Mouse (Mus musculus) macrophage (primary cell): ENCODE measurements around the gene Dlx2. TPM values are rescaled to one million over a fixed set of nuclear protein-coding genes. Genes with fewer than 3 reads are reported as not detected.

Experiments used
- H3K27ac ChIP-seq: fragments of 350-480 bp; formaldehyde crosslinking; 2 replicates; pipeline ENCODE4 v1.9.0; 2021
- H3K36me3 ChIP-seq: fragments of 350-480 bp; formaldehyde crosslinking; 2 replicates; pipeline ENCODE4 v1.9.0; 2021; ENCODE audit errors: inconsistent target
- H3K4me3 ChIP-seq: fragments of 350-480 bp; formaldehyde crosslinking; 2 replicates; pipeline ENCODE4 v1.9.0; 2021; ENCODE audit errors: inconsistent target
- H3K79me2 ChIP-seq: fragments of 350-480 bp; formaldehyde crosslinking; 2 replicates; pipeline ENCODE4 v1.9.0; 2021; ENCODE audit errors: inconsistent target
- WGBS: methylation state at CpG from one replicate; pipeline ENCODE4 v1.1.7; 2026; ENCODE audit warnings: inconsistent platforms; ENCODE audit not compliant: missing documents; 5-methylcytosine and 5-hydroxymethylcytosine counted together
- polyA plus RNA-seq: library from polyadenylated mRNA; stranded (reverse); fragments of 250-400 nt; gene quantifications from 3 replicates; pipeline ENCODE4 v1.2.4, GENCODE M21; 2018; ENCODE audit warnings: inconsistent platforms

Dlx2 gene
- polyA plus RNA-seq, 1 experiment from 2014 or later: not detected

GRCm38 (mm10) chr2:71499276-71500230 is 47.0 kb downstream of the Dlx2 start:
- 42% methylated on average over 16 of the region's 16 CpGs for WGBS
- Histone ChIP-seq H3K27ac (no peak overlapping the region), H3K4me3 (no peak overlapping the region), H3K36me3 (no peaks in the 10 kb centered on the region), H3K79me2 (no peaks in the 10 kb centered on the region)

GRCm38 (mm10) chr2:71497175-71497574 is 49.4 kb downstream of the Dlx2 start:
- 89% methylated on average over 5 of the region's 5 CpGs for WGBS

GRCm38 (mm10) chr2:71494971-71495370 is 51.6 kb downstream of the Dlx2 start:
- H3K4me3 ChIP-seq: no peak overlapping the region
- 98% methylated on average over 4 of the region's 4 CpGs for WGBS
- no peaks in the 10 kb centered on the region for H3K36me3 ChIP-seq

More at GRCm38 (mm10) chr2:71497175-71497574, 49.4 kb downstream of the Dlx2 start:
- Histone ChIP-seq H3K4me3 (no peak overlapping the region), H3K27ac (no peak overlapping the region), H3K36me3 (no peaks in the 10 kb centered on the region), H3K79me2 (no peaks in the 10 kb centered on the region)

GRCm38 (mm10) chr2:71494503-71494902 is 52.1 kb downstream of the Dlx2 start:
- 99% methylated on average over 10 of the region's 10 CpGs for WGBS
- no peaks in the 10 kb centered on the region for H3K79me2 ChIP-seq

More at GRCm38 (mm10) chr2:71494971-71495370, 51.6 kb downstream of the Dlx2 start:
- no peaks in the 10 kb centered on the region for H3K79me2 ChIP-seq
- H3K27ac ChIP-seq: no peak overlapping the region

More at GRCm38 (mm10) chr2:71494503-71494902, 52.1 kb downstream of the Dlx2 start:
- Histone ChIP-seq H3K36me3 (no peaks in the 10 kb centered on the region), H3K4me3 (no peak overlapping the region), H3K27ac (no peak overlapping the region)

Other genes starting within 250 kb of the Dlx2 start
- gene Slc25a12, start 179.0 kb downstream of the Dlx2 start, polyA plus RNA-seq: 20.9 to 38.7 TPM (median 26.8 TPM) in 3 replicates
- 34.4 to 91.9 TPM (median 56.0 TPM) in 3 replicates for gene Hat1, start 157.8 kb downstream of the Dlx2 start, polyA plus RNA-seq
- 13.7 to 18.7 TPM (median 15.3 TPM) in 3 replicates for gene Metap1d, start 93.5 kb downstream of the Dlx2 start, polyA plus RNA-seq
- gene Dlx1, start 18.6 kb downstream of the Dlx2 start, polyA plus RNA-seq: not detected in 3 replicates
- 84.8 to 140 TPM (median 107 TPM) in 3 replicates for gene Itga6, start 198.9 kb upstream of the Dlx2 start, polyA plus RNA-seq